Mouse (Mus musculus) MEL (cell line): Measurements from ENCODE around the gene Zfand2b. TPM values are rescaled to one million over a fixed set of nuclear protein-coding genes. Genes with fewer than 3 reads are reported as not detected.

Experiments
- DNase-seq: peaks from one replicate; pipeline ENCODE4 v3.0.0; 2011; ENCODE audit warnings: low read depth, low spot score
- H3K27ac ChIP-seq: 2 replicates; pipeline ENCODE4 v1.5.1; 2012; ENCODE audit warnings: low read depth, mild to moderate bottlenecking, control low read depth, low read length, moderate library complexity; ENCODE audit not compliant: control insufficient read depth
- H3K27me3 ChIP-seq, 2 experiments: fragments of 150-350 bp in 1 of 2; sonication (generic) in 1 of 2; 2 replicates each; pipeline ENCODE4 v1.6.1; 2012; ENCODE audit warnings: low read length in 2 of 2, mild to moderate bottlenecking in 2 of 2, improper control_type of control experiment in 1 of 2, moderate library complexity in 1 of 2; ENCODE audit not compliant: insufficient read depth in 2 of 2, control insufficient read depth in 1 of 2
- H3K36me3 ChIP-seq, 2 experiments: 2 replicates each; pipeline ENCODE4 v1.6.1; 2012 to 2014; ENCODE audit warnings: low read length in 2 of 2, improper control_type of control experiment in 1 of 2, inconsistent platforms in 1 of 2, mild to moderate bottlenecking in 1 of 2; ENCODE audit not compliant: insufficient read depth in 2 of 2, control insufficient read depth in 1 of 2
- H3K4me1 ChIP-seq, 2 experiments: fragments of 150-350 bp in 1 of 2; sonication (generic) in 1 of 2; 2 replicates each; pipeline ENCODE4 v1.6.1; 2012; ENCODE audit warnings: low read length in 2 of 2, improper control_type of control experiment in 1 of 2, mild to moderate bottlenecking in 1 of 2; ENCODE audit not compliant: insufficient read depth in 2 of 2, control insufficient read depth in 1 of 2
- H3K4me3 ChIP-seq, 2 experiments: fragments of 150-350 bp in 1 of 2; sonication (generic) in 1 of 2; 2 replicates each; pipeline ENCODE4 v1.5.1; 2012; ENCODE audit warnings: low read depth in 2 of 2, low read length in 2 of 2, mild to moderate bottlenecking in 2 of 2, moderate library complexity in 2 of 2, control low read depth in 1 of 2, improper control_type of control experiment in 1 of 2; ENCODE audit not compliant: control insufficient read depth in 1 of 2, insufficient read depth in 1 of 2
- H3K79me2 ChIP-seq: 2 replicates; pipeline ENCODE4 v1.6.1; 2012; ENCODE audit warnings: mild to moderate bottlenecking, low read length, moderate library complexity; ENCODE audit not compliant: control insufficient read depth, poor library complexity, insufficient read depth
- H3K9ac ChIP-seq: 2 replicates; pipeline ENCODE4 v1.6.1; 2012; ENCODE audit warnings: low read depth, mild to moderate bottlenecking, control low read depth, low read length, moderate library complexity; ENCODE audit not compliant: control insufficient read depth, poor library complexity, severe bottlenecking
- H3K9me3 ChIP-seq: fragments of 150-350 bp; sonication (generic); replicated peaks from 2 replicates; pipeline ENCODE4 v1.6.1; 2012; ENCODE audit warnings: mild to moderate bottlenecking, low read length, improper control_type of control experiment, moderate library complexity; ENCODE audit not compliant: insufficient read depth
- CHD2 ChIP-seq: IDR thresholded peaks from 2 replicates; pipeline ENCODE4 v1.6.1; 2011; ENCODE audit warnings: low read length, improper control_type of control experiment
- CTCF ChIP-seq, 3 experiments: IDR thresholded peaks in 2 of 3; conservative IDR thresholded peaks in 1 of 3; 2 replicates each; pipeline ENCODE4 v1.5.1; 2011 to 2012; ENCODE audit warnings: low read length in 3 of 3, low read depth in 2 of 3, mild to moderate bottlenecking in 2 of 3, improper control_type of control experiment in 1 of 3, inconsistent platforms in 1 of 3, mixed read lengths in 1 of 3, moderate library complexity in 1 of 3; ENCODE audit not compliant: control insufficient read depth in 1 of 3, insufficient read depth in 1 of 3, poor library complexity in 1 of 3, severe bottlenecking in 1 of 3
- E2F4 ChIP-seq: IDR thresholded peaks from 2 replicates; pipeline ENCODE4 v1.6.1; 2011; ENCODE audit warnings: low read depth, low read length, improper control_type of control experiment, borderline replicate concordance
- EP300 ChIP-seq, 2 experiments: IDR thresholded peaks; 2 replicates each; pipeline ENCODE4 v1.6.1; 2011; ENCODE audit warnings: improper control_type of control experiment in 2 of 2, low read length in 2 of 2, low read depth in 1 of 2, mild to moderate bottlenecking in 1 of 2
- HCFC1 ChIP-seq: IDR thresholded peaks from 2 replicates; pipeline ENCODE4 v1.6.1; 2012; ENCODE audit warnings: low read depth, mild to moderate bottlenecking, inconsistent platforms, low read length, improper control_type of control experiment, moderate library complexity
- JUND ChIP-seq: IDR thresholded peaks from 2 replicates; pipeline ENCODE4 v1.6.1; 2011; ENCODE audit warnings: low read depth, mild to moderate bottlenecking, improper control_type of control experiment, low read length
- MAX ChIP-seq: IDR thresholded peaks from 2 replicates; pipeline ENCODE4 v1.6.1; 2011; ENCODE audit warnings: low read length, improper control_type of control experiment
- MXI1 ChIP-seq: IDR thresholded peaks from 2 replicates; pipeline ENCODE4 v1.6.1; 2011; ENCODE audit warnings: mild to moderate bottlenecking, low read depth, low read length, improper control_type of control experiment
- NELFE ChIP-seq: IDR thresholded peaks from 2 replicates; pipeline ENCODE4 v1.6.1; 2011; ENCODE audit warnings: low read depth, low read length, improper control_type of control experiment
- NRF1 ChIP-seq: IDR thresholded peaks from 2 replicates; pipeline ENCODE4 v1.6.1; 2014; ENCODE audit warnings: low read depth, mild to moderate bottlenecking, inconsistent platforms, low read length, improper control_type of control experiment, moderate library complexity; ENCODE audit not compliant: poor library complexity, insufficient read depth, severe bottlenecking
- POLR2A ChIP-seq, 2 experiments: IDR thresholded peaks; 2 replicates each; pipeline ENCODE4 v1.6.1; 2011 to 2012; ENCODE audit warnings: low read length in 2 of 2, mild to moderate bottlenecking in 2 of 2, control low read depth in 1 of 2, improper control_type of control experiment in 1 of 2, low read depth in 1 of 2, moderate library complexity in 1 of 2; ENCODE audit not compliant: control insufficient read depth in 1 of 2, insufficient read depth in 1 of 2, poor library complexity in 1 of 2
- RAD21 ChIP-seq: IDR thresholded peaks from 2 replicates; pipeline ENCODE4 v1.6.1; 2011; ENCODE audit warnings: mild to moderate bottlenecking, low read depth, low read length, improper control_type of control experiment
- SMC3 ChIP-seq: IDR thresholded peaks from 2 replicates; pipeline ENCODE4 v1.6.1; 2011; ENCODE audit warnings: low read depth, low read length, improper control_type of control experiment
- TCF12 ChIP-seq: IDR thresholded peaks from 2 replicates; pipeline ENCODE4 v1.6.1; 2014; ENCODE audit warnings: low read depth, mild to moderate bottlenecking, inconsistent platforms, low read length, improper control_type of control experiment, moderate library complexity
- UBTF ChIP-seq: IDR thresholded peaks from 2 replicates; pipeline ENCODE4 v1.6.1; 2012; ENCODE audit warnings: low read depth, mild to moderate bottlenecking, inconsistent platforms, low read length, improper control_type of control experiment, moderate library complexity, borderline replicate concordance; ENCODE audit not compliant: insufficient read depth
- USF1 ChIP-seq: IDR thresholded peaks from 2 replicates; pipeline ENCODE4 v1.6.1; 2014; ENCODE audit warnings: low read depth, mild to moderate bottlenecking, inconsistent platforms, low read length, improper control_type of control experiment, moderate library complexity
- USF2 ChIP-seq, 2 experiments: IDR thresholded peaks; 2 replicates each; pipeline ENCODE4 v1.6.1; 2011 to 2012; ENCODE audit warnings: improper control_type of control experiment in 2 of 2, low read length in 2 of 2, borderline replicate concordance in 1 of 2, inconsistent platforms in 1 of 2, low read depth in 1 of 2, mild to moderate bottlenecking in 1 of 2; ENCODE audit not compliant: insufficient read depth in 1 of 2
- ZMIZ1 ChIP-seq: IDR thresholded peaks from 2 replicates; pipeline ENCODE4 v1.6.1; 2012; ENCODE audit warnings: low read depth, mild to moderate bottlenecking, inconsistent platforms, low read length, improper control_type of control experiment, moderate library complexity
- ZNF384 ChIP-seq: IDR thresholded peaks from 2 replicates; pipeline ENCODE4 v1.6.1; 2012; ENCODE audit warnings: low read depth, mild to moderate bottlenecking, inconsistent platforms, low read length, improper control_type of control experiment
- polyA plus RNA-seq, 2 experiments: library from polyadenylated mRNA; stranded (reverse) in 1 of 2; unstranded in 1 of 2; fragments of >175 nt in 1 of 2; fragments of >200 nt in 1 of 2; gene quantifications; 2 replicates each; pipeline versions ENCODE4 v1.2.1 to v1.2.4; 2012; ENCODE audit warnings: low replicate concordance in 2 of 2, low read depth in 1 of 2; ENCODE audit not compliant: insufficient read length in 2 of 2, insufficient read depth in 1 of 2, missing spikeins in 1 of 2
- total RNA-seq: library from RNA; depleted of rRNA; stranded (reverse); fragments of 300-350 nt; gene quantifications from 2 replicates; pipeline ENCODE4 v1.2.3, GENCODE M21; 2012

Zfand2b gene
- total and polyA plus RNA-seq, 3 experiments: 15.0 to 18.3 TPM; not detected in 1

DNA sequence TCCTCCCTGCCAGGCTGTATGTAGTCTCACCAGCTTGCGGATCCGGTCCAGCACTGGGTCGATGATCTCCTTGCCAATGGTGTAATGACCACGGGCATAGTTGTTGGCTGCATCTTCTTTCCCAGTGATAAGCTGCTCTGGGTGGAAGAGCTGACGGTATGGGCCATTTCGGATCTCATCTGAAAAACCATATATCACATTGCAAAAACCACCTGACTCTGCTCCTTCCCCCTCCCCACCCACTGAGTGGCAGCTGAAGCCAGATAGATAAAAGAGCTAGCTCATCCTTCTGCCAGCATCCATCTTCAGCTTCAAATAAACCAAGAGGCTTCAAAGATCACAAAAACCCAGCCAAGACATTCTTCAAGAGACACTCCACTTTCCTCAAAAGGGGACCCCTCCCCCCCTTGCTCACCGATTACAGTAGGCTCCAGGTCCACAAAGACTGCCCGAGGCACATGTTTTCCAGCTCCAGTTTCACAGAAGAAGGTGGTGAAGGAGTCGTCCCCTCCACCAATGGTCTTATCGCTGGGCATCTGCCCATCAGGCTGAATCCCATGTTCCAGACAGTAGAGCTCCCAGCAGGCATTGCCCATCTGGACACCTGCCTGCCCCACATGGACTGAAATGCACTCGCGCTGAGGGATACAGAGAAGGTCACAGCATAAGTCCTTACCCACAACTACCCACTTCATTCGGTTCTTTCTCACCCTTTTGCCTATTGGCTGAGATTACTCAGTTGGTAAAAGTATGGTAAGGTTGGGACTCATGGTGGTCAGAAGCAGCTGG lies 48.5 kb downstream of the Zfand2b start (continued):
- no peak for TF ChIP-seq UBTF
- TF ChIP-seq MXI1: no peak
- peak; percentile 58; the same call in 1 of the 2 replicates for TF ChIP-seq HCFC1
- TF ChIP-seq USF1: peak; percentile 83
- TF ChIP-seq MAX: peak; percentile 41; the same call in 1 of the 2 replicates
- no peak for TF ChIP-seq ZNF384
- no peak for TF ChIP-seq E2F4
- TF ChIP-seq NRF1: no peak
- peak; percentile 84 for TF ChIP-seq TCF12
- TF ChIP-seq JUND: no peak
- TF ChIP-seq POLR2A (IDR thresholded peaks at IDR 0.05; ENCODE audit: control insufficient read depth in 1 of 2, insufficient read depth in 1 of 2, low read depth in 1 of 2, low read length in 2 of 2, poor library complexity in 1 of 2): no peak; a peak in 1 of 4 replicates
- TF ChIP-seq CHD2: no peak
- no peak for TF ChIP-seq RAD21
- no peak for TF ChIP-seq CTCF (IDR thresholded peaks at IDR 0.05 in 2 of 3, conservative IDR thresholded peaks at IDR 0.05 in 1 of 3; ENCODE audit: control insufficient read depth in 1 of 3, insufficient read depth in 1 of 3, low read depth in 2 of 3, low read length in 3 of 3, poor library complexity in 1 of 3, severe bottlenecking in 1 of 3)
- TF ChIP-seq USF2 (IDR thresholded peaks at IDR 0.05; ENCODE audit: borderline replicate concordance in 1 of 2, insufficient read depth in 1 of 2, low read depth in 1 of 2, low read length in 2 of 2): 0 out of 4 replicates have a peak, but pooled peaks of 1 of the 2 experiments have one; percentile 22
- 0 out of 2 replicates have a peak, but pooled peaks have one; percentile 3 for TF ChIP-seq SMC3

DNA sequence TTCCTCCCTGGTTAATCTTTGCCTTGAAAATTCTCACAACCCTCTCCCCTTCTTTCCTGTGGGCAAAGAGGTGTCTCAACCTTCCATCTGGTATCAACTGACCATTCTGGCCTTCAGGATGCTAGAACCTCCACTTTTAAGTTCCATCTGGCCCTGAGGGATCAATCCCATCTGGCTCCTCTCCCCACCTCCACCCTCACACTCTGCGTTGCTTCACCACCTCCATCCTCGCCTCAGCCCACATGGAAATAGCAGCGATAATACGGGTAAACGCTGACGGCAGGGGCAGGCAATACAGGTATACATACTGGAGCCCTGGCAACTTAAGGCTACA lies 49.4 kb downstream of the Zfand2b start:
- peak overlapping the region; percentile 81 to 82 for H3K4me3 ChIP-seq
- TF ChIP-seq ZMIZ1: 0 out of 2 replicates have a peak, but pooled peaks have one; percentile 4
- TF ChIP-seq NELFE: peak; percentile 18; the same call in 1 of the 2 replicates
- no peak for TF ChIP-seq USF2 (IDR thresholded peaks at IDR 0.05; ENCODE audit: borderline replicate concordance in 1 of 2, insufficient read depth in 1 of 2, low read depth in 1 of 2, low read length in 2 of 2)
- peak in 1 of 2 experiments; percentile 9; a peak in 1 of 4 replicates for TF ChIP-seq EP300 (IDR thresholded peaks at IDR 0.05; ENCODE audit: low read depth in 1 of 2, low read length in 2 of 2)
- TF ChIP-seq USF1: no peak
- TF ChIP-seq, all 39 proteins: peak for 3
- H3K27ac ChIP-seq: peak overlapping the region; percentile 83
- H3K27me3 ChIP-seq: no peaks in the 10 kb centered on the region
- no peaks in the 10 kb centered on the region for H3K9me3 ChIP-seq
- H3K79me2 ChIP-seq: peaks cover 52% of the 10 kb centered on the region
- no peak for DNase-seq
- peaks cover 7 to 46% of the 10 kb centered on the region in 2 experiments for H3K4me1 ChIP-seq
- H3K9ac ChIP-seq: peak overlapping the region; percentile 87
- H3K36me3 ChIP-seq: peaks cover 15 to 48% of the 10 kb centered on the region in 2 experiments
